Comparison of ENCODE assay signal across 8 mouse cellular contexts in genomic region chr9:106655884-106656720, GRCm38 (mm10). TPM values are rescaled to one million over a fixed set of nuclear protein-coding genes. Genes with fewer than 3 reads are reported as not detected.
DNase-seq lines count a peak whose midpoint lies in the region; ATAC-seq lines count a peak whose summit lies in the region.

Grm2 (minus strand) TSS chr9:106656082.

- peak; percentile 19 for DNase-seq in CD4-positive helper T cell, adult 2 months (ENCODE audit: low read depth, low spot score)
- peak; percentile 94 for DNase-seq in ZHBTc4 (ENCODE audit: low read depth, low spot score)
- DNase-seq in forebrain, embryonic 11.5 days (ENCODE audit: low spot score), result peak; percentile 90
- DNase-seq in layer of hippocampus, postnatal 14 days (ENCODE audit: low spot score in 2 of 2), result peak in 1 of 2 experiments; percentile 33
- DNase-seq in lung, postnatal 10 days, result peak; percentile 79
- DNase-seq in retina, postnatal 1 day, result peak; percentile 88
- DNase-seq in T-cell, adult 2 months (ENCODE audit: low spot score), result no peak

- H3K27me3 ChIP-seq in forebrain, embryonic 11.5 days (ENCODE audit: control insufficient read depth, insufficient read depth, low read length), result peaks cover 3% of the 10 kb centered on the region

- H3K4me2 ChIP-seq in forebrain, embryonic 11.5 days (ENCODE audit: low read depth, low read length, severe bottlenecking), result peak within 1 kb of the TSS; percentile 88

- H3K9ac ChIP-seq in forebrain, embryonic 11.5 days (ENCODE audit: low read length), result peak within 1 kb of the TSS; percentile 41

- H3K4me1 ChIP-seq in forebrain, embryonic 11.5 days (replicated peaks; ENCODE audit: control insufficient read depth, insufficient read depth, low read length), result 0 out of 2 replicates have a peak, but pooled peaks cover 2% of the 10 kb centered on the region

- no peak within 1 kb of the TSS for H3K27ac ChIP-seq in forebrain, embryonic 11.5 days (ENCODE audit: low read depth, low read length)

- WGBS in forebrain, embryonic 11.5 days, result under 1% methylated on average over 43 of the region's 44 CpGs

- peak within 1 kb of the TSS; percentile 33 for H3K4me3 ChIP-seq in forebrain, embryonic 11.5 days (ENCODE audit: low read depth, low read length)

- no peaks in the 10 kb centered on the region for H3K9me3 ChIP-seq in forebrain, embryonic 11.5 days (ENCODE audit: control insufficient read depth, low read length)

- peak; percentile 77 for ATAC-seq in forebrain, embryonic 11.5 days (replicated peaks; ENCODE audit: low FRiP score)
- ATAC-seq in hematopoietic stem cell, adult 5-6 weeks (replicated peaks in 1 of 2; ENCODE audit: insufficient read depth in 1 of 2, low FRiP score in 2 of 2, low TSS enrichment in 1 of 2, low read depth in 1 of 2, poor library complexity in 2 of 2, severe bottlenecking in 2 of 2), result peak; percentile 22 to 76

- H3K36me3 ChIP-seq in forebrain, embryonic 11.5 days (ENCODE audit: control insufficient read depth, insufficient read depth, low read length), result no peaks in the 10 kb centered on the region

RNA-seq across cellular contexts. Expression of gene Grm2, which starts in this region (rescaled TPM):
- polyA plus RNA-seq in forebrain, embryonic 11.5 days (2014; fragmentation: Nextera tagmentation; extraction: Ambion mirVana), result 3.3 TPM in 2 replicates
- not detected in 2 replicates for total RNA-seq in hematopoietic stem cell, adult 5-6 weeks (2017)
- total RNA-seq in layer of hippocampus, postnatal 14 days (2021), result 10 to 100 TPM; 35.7 to 38.5 TPM

Comparison
In these comparisons a context has a peak if more than half of its experiments do, and no peak if none do; other contexts are left out.
1. RNA of gene Grm2 (total RNA-seq): 35.7 to 38.5 TPM in layer of hippocampus, postnatal 14 days; not detected in hematopoietic stem cell, adult 5-6 weeks; every median in the first group is over 10 times any median in the second.
2. Peak in ATAC-seq in hematopoietic stem cell, adult 5-6 weeks; RNA of the gene not detected or under 1 TPM.